Mouse (Mus musculus) limb, embryonic 11.5 days (tissue): ENCODE measurements around the gene Ube2v1. TPM values are rescaled to one million over a fixed set of nuclear protein-coding genes. Genes with fewer than 3 reads are reported as not detected.

Experiments
- ATAC-seq: fragments of 200-750 bp; cut with Nextera tagmentation; 2 replicates; pipeline ENCODE4 v1.8.0; 2017; ENCODE audit warnings: low read depth; ENCODE audit not compliant: insufficient number of reproducible peaks, low FRiP score, low TSS enrichment
- DNase-seq: peaks from one replicate; pipeline ENCODE4 v3.0.0-alpha.2; 2015; ENCODE audit warnings: low spot score
- H3K27ac ChIP-seq: fragments of 300-500 bp; sonication (generic); replicated peaks from 2 replicates; pipeline ENCODE4 v1.5.1; 2014; ENCODE audit warnings: low read depth, mild to moderate bottlenecking, low read length
- H3K27me3 ChIP-seq: fragments of 300-500 bp; sonication (generic); 2 replicates; pipeline ENCODE4 v1.6.1; 2014; ENCODE audit warnings: mild to moderate bottlenecking, low read length, mixed read lengths; ENCODE audit not compliant: control insufficient read depth, insufficient read depth
- H3K36me3 ChIP-seq: fragments of 300-500 bp; sonication (generic); 2 replicates; pipeline ENCODE4 v1.6.1; 2014; ENCODE audit warnings: mild to moderate bottlenecking, low read length, moderate library complexity, mixed read lengths; ENCODE audit not compliant: control insufficient read depth, insufficient read depth
- H3K4me1 ChIP-seq: fragments of 300-500 bp; sonication (generic); 2 replicates; pipeline ENCODE4 v1.6.1; 2014; ENCODE audit warnings: low read length, mixed read lengths; ENCODE audit not compliant: control insufficient read depth, insufficient read depth
- H3K4me2 ChIP-seq: fragments of 300-500 bp; sonication (generic); 2 replicates; pipeline ENCODE4 v1.6.1; 2014; ENCODE audit warnings: low read depth, mild to moderate bottlenecking, moderate library complexity; ENCODE audit not compliant: severe bottlenecking
- H3K4me3 ChIP-seq: fragments of 300-500 bp; sonication (generic); 2 replicates; pipeline ENCODE4 v1.5.1; 2014; ENCODE audit warnings: low read depth, low read length
- H3K9ac ChIP-seq: fragments of 300-500 bp; sonication (generic); 2 replicates; pipeline ENCODE4 v1.6.1; 2014; ENCODE audit warnings: mild to moderate bottlenecking, low read length
- H3K9me3 ChIP-seq: fragments of 300-500 bp; sonication (generic); 2 replicates; pipeline ENCODE4 v1.6.1; 2016; ENCODE audit warnings: low read length; ENCODE audit not compliant: control insufficient read depth
- WGBS: fragments of 180-500 bp; shearing (Covaris S2); extraction: QIAGEN DNeasy Blood & Tissue Kit; methylation state at CpG from one replicate; pipeline ENCODE4 v1.1.7; 2014; 5-methylcytosine and 5-hydroxymethylcytosine counted together
- polyA plus RNA-seq: library from polyadenylated mRNA; unstranded; fragments of >200 nt; fragmentation: Nextera tagmentation; extraction: Ambion mirVana; gene quantifications from 2 replicates; pipeline ENCODE4 v1.2.1, GENCODE M21; 2014

The Ube2v1 gene
- polyA plus RNA-seq, 1 experiment from 2014 or later: 267 TPM

DNA sequence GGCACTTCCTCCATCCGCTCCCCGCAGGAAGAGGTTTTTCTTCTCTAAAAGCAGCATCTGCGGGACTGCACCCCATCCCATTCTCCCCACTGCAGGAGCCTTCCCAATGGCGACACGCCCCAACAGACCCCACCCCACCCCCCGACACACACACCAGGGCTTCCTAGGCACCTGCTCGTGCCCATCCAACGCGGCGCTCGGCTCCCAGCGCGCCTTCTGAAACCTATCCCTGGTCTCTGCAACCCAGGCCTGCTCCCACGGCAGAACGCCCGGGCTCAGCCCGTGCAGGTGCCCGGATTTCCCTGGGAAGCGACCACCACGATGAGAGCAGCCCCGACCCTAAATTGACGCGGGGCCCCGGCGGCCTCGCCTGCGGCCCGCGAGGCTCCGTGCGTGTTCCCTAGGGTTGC, 709 bp downstream of the Ube2v1 start:
- ATAC-seq: no peak
- Histone ChIP-seq H3K9me3 (no peaks in the 10 kb centered on the region; the same call in 1 of the 2 replicates), H3K27ac (peak overlapping the region; percentile 74), H3K9ac (peak overlapping the region; percentile 88), H3K27me3 (no peaks in the 10 kb centered on the region), H3K4me1 (peaks cover 12% of the 10 kb centered on the region), H3K4me3 (peak overlapping the region; percentile 98), H3K4me2 (peak overlapping the region; percentile 75), H3K36me3 (peaks cover 5% of the 10 kb centered on the region)
- under 1% methylated on average over 31 of the region's 31 CpGs for WGBS
- no peak for DNase-seq

DNA sequence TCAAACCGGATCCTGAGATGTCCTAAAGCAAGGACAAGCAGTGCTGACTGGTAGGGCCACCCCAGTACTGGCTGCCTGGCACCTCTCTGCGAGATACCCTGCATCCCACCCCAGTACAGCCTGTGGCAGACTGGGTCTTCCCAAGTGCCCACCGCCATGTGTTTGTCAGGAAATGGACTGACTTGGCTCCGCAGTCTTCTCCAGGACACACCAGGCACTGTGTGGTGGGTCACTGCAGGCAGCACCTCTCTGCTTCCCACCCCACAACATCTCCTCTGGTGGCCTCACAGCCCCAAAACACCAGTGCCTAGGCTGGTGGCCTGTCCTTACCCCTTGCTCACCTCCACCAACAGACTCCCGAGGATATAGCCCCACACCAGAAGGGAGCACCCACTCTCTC, 1.5 kb downstream of the Ube2v1 start:
- H3K27ac ChIP-seq: 0 out of 2 replicates have a peak overlapping the region, but pooled peaks have one; percentile 3
- peak overlapping the region; percentile 88 for H3K9ac ChIP-seq
- 73% methylated on average over 5 of the region's 5 CpGs for WGBS
- H3K27me3 ChIP-seq: no peaks in the 10 kb centered on the region
- peak overlapping the region; percentile 98 for H3K4me3 ChIP-seq
- peaks cover 5% of the 10 kb centered on the region for H3K36me3 ChIP-seq
- DNase-seq (no peak), ATAC-seq (no peak)
- H3K9me3 ChIP-seq: no peaks in the 10 kb centered on the region; the same call in 1 of the 2 replicates
- peak overlapping the region; percentile 75 for H3K4me2 ChIP-seq
- peaks cover 12% of the 10 kb centered on the region for H3K4me1 ChIP-seq

DNA sequence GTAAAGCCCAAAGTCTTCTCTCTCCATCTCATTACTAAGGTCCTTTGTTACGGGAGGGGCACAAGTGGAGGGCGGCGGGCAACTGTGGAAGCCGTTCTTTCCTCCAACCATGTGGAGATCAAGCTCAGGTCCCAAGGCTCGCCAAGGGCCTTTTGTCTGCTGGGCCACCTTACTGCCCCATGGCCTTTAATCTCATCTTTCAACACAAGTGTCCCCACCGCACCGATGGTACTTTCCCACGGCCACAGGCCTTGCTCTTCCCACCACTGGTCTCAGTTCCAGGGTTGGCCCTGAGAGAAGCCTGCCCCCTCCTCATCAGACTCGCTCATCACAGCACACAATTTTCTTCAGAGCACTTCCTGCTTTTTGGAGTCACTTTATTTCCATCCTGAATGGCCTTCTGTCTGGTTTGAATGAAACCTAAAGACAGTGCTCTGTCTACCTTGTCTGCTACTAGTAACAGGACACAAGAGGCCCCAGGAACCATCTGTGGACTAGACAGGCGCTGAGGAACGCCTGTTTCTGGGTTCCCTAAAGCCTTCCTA, 2.2 kb downstream of the Ube2v1 start:
- ATAC-seq (no peak), DNase-seq (no peak)
- WGBS: 83% methylated on average over 11 of the region's 11 CpGs
- Histone ChIP-seq H3K4me2 (peak overlapping the region; percentile 75; the same call in 1 of the 2 replicates), H3K9ac (no peak overlapping the region; the same call in 1 of the 2 replicates), H3K4me1 (peaks cover 12% of the 10 kb centered on the region), H3K4me3 (0 out of 2 replicates have a peak overlapping the region, but pooled peaks have one; percentile 98), H3K27me3 (no peaks in the 10 kb centered on the region), H3K36me3 (peaks cover 5% of the 10 kb centered on the region), H3K27ac (0 out of 2 replicates have a peak overlapping the region, but pooled peaks have one; percentile 3), H3K9me3 (no peaks in the 10 kb centered on the region; the same call in 1 of the 2 replicates)

DNA sequence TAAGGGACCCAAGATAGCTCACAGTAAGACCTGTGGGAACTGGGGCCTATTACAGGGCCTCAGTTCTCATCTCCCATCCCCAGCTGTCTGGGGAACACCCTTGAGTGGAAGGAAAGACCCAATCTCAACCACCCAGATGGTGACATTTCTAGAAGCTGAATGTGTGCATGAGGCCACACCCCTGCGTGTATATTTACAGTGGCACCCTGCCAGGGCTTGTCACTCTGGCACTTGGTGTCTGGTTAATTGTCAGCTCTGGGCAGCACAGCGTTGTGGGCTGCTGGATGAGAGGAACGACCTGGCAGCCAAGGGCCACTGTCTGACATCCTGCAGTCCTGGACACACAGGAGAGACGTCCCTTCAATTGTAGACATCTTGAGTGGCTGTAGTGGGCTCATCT, 3.0 kb downstream of the Ube2v1 start:
- Histone ChIP-seq H3K9me3 (no peaks in the 10 kb centered on the region; the same call in 1 of the 2 replicates), H3K4me1 (peaks cover 12% of the 10 kb centered on the region), H3K27me3 (no peaks in the 10 kb centered on the region), H3K9ac (no peak overlapping the region), H3K4me2 (no peak overlapping the region), H3K4me3 (no peak overlapping the region), H3K36me3 (peaks cover 5% of the 10 kb centered on the region), H3K27ac (no peak overlapping the region)
- DNase-seq (no peak), ATAC-seq (no peak)
- 76% methylated on average over 4 of the region's 4 CpGs for WGBS

DNA sequence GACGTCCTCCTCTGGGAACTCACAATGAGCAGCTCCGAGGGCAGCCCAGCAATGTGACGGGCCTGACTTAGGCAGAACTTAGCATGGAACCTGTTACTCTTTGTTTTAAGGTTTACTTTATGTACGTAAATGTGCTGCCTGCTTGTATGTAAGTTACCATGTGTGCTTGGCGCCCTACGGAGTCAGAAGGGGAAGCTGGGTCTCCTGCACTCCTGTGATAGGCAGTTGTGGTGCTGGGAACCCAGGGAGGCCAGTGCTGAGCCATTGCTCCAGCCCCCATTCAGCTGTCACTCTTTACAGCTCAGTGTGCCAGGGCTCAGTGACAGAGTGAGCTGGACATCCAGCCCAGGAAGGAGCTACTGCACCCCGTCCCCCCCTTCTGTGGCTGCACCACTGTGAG, 4.9 kb downstream of the Ube2v1 start:
- H3K9ac ChIP-seq: no peak overlapping the region
- peaks cover 5% of the 10 kb centered on the region for H3K36me3 ChIP-seq

DNA sequence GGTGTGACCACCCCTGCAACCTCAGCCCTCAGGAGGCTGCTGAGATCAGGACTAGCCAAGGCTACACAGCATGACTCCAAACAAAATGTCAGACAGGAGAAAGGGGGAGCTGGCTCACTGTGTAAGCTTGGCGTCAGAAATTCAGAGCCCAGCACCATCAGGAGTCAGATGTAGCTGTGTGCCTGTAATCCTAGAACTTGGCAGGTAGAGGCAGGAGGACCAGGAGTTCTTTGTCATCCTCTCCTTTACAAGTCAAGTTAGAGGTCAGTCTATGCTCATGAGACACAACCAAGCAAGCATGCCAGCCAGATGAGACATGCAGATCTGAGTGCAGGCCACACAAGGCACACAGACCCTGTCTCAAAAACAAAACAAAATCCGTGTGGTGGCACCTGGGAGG, 6.2 kb downstream of the Ube2v1 start:
- Histone ChIP-seq H3K27ac (no peak overlapping the region), H3K27me3 (no peaks in the 10 kb centered on the region), H3K9me3 (no peaks in the 10 kb centered on the region; the same call in 1 of the 2 replicates), H3K4me2 (no peak overlapping the region), H3K9ac (no peak overlapping the region), H3K4me3 (no peak overlapping the region), H3K4me1 (peaks cover 6% of the 10 kb centered on the region), H3K36me3 (peaks cover 5% of the 10 kb centered on the region)
- ATAC-seq (no peak), DNase-seq (no peak)
- 48% methylated on average over 2 of the region's 2 CpGs for WGBS

More for the DNA sequence above, 4.9 kb downstream of the Ube2v1 start:
- Histone ChIP-seq H3K27ac (no peak overlapping the region), H3K27me3 (no peaks in the 10 kb centered on the region), H3K4me3 (no peak overlapping the region), H3K4me2 (no peak overlapping the region), H3K4me1 (peaks cover 8% of the 10 kb centered on the region), H3K9me3 (no peaks in the 10 kb centered on the region; the same call in 1 of the 2 replicates)
- DNase-seq (no peak), ATAC-seq (no peak)
- 90% methylated on average over 7 of the region's 7 CpGs for WGBS

DNA sequence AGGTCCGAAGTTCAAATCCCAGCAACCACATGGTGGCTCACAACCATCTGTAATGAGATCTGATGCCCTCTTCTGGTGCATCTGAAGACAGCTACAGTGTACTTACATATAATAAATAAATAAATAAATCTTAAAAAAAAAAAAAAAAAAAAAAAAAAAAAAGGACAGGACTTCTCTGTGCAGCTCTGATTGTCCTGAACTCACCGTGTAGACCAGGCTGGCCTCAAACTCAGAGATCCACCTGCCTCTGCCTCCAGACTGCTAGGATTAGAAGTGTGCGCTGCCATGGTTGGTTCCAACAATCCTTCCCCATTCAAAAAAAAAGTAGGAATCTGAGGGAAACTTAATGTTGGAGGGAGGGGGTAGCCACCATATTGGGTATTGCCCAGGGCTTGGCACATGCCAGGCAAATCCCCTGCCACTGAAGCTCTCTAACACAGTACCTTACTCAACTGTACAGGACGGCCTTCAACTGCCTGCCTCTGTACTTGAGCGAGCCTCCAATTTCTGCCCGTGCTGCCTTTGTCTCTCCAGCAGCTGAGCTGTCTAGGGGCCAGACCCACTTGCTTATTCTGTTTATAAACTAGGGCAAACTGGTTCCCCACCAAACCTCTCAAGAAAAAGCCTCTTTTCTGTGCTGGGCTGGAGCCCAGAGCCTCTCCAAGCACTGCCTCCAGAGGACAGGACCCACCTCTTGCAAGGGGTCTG, 7.4 kb downstream of the Ube2v1 start:
- no peak overlapping the region for H3K27ac ChIP-seq

DNA sequence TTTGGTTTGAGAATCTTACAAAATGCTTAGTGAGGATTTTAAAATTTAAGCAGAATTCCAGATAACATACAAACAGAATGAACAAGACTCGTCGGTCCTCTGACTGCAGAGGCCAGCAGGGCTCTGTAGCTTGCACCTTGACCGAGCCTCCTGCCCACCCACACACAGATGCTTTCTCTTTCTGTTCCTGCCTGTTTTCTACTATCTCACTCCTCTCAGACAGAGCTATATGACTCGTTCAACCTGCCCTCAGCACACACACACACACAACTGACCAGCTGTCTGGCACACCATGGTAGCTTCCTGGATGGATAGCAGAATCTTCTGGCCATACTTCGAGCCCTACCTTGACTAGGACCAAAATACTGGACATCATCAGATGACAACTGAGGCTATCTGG, 8.9 kb downstream of the Ube2v1 start:
- no peaks in the 10 kb centered on the region for H3K4me1 ChIP-seq
- DNase-seq: no peak
- H3K9ac ChIP-seq: no peak overlapping the region
- H3K27me3 ChIP-seq: no peaks in the 10 kb centered on the region
- no peak overlapping the region for H3K4me2 ChIP-seq
- H3K4me3 ChIP-seq: no peak overlapping the region
- no peak overlapping the region for H3K27ac ChIP-seq
- 82% methylated on average over 5 of the region's 5 CpGs for WGBS
- no peak for ATAC-seq
- no peaks in the 10 kb centered on the region for H3K9me3 ChIP-seq
- H3K36me3 ChIP-seq: peaks cover 5% of the 10 kb centered on the region

More for the DNA sequence above, 7.4 kb downstream of the Ube2v1 start:
- H3K36me3 ChIP-seq: peaks cover 5% of the 10 kb centered on the region
- H3K4me1 ChIP-seq: no peaks in the 10 kb centered on the region
- H3K4me2 ChIP-seq: no peak overlapping the region
- no peak overlapping the region for H3K9ac ChIP-seq
- no peaks in the 10 kb centered on the region; the same call in 1 of the 2 replicates for H3K9me3 ChIP-seq
- ATAC-seq: no peak
- H3K27me3 ChIP-seq: no peaks in the 10 kb centered on the region
- DNase-seq: no peak
- WGBS: 98% methylated on average over 6 of the region's 6 CpGs
- H3K4me3 ChIP-seq: no peak overlapping the region
